Mouse (Mus musculus): ENCODE measurements around the gene Micu1.

The Micu1 gene

DNA sequence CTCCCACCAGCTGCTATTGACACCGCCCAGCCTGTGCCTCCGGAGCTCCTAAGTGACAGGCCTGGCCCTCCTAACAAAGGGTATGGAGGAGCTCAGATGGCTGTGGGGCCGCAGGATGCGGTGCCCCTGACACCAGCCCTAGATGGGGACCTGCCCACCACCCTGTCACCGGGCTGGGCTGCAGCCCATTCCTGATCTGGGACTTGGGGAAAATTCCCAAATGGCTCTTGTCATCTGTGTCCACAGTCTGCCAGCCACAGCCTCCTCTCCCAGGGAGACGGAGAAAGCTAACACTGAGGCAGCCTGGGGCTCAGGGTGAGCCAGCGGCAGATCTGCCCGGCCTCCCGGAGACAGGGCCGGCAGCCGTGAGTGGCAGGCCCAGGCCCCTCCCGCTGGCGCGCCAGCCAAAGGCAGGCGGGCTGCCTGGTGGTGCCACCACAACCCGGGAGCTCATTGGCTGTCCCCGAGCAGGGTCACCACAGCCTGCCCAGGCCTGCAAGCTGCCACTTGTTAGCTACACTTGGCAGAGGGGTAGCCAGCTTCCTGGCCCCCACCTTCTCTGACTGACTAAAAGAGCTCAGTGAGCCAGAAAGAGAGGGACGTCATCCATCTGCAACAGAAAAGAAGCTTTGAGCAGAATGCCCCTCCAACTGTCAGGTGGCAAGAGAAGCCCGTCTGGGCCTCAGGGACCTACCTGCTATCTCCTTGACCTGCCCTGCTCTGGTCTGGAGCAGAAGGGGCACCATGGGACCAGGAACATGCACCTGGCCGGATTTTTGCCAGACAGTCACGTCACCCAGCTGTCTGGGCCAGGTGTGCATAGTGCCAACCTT, 197.3 kb downstream of the Micu1 start:
- in situ Hi-C loops (cut with MboI, MseI) = loop anchor here (5.0 to 25.0 kb wide), 3 partner anchors 53 to 838 kb away; partner anchors contain the start of gene Ddit4

DNA sequence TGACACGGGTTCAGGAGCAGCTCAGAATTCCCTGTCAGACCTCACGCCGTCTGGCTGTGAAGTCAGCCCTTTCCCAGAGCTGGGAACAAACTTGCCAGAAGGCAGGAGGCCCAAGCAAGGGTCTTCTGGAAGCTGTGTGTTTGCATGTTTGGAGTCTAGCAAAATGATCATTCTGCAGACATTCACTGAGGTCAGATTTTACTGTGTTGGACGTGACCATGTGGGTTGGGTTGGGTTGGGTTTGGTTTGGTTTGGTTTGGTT, 197.8 kb downstream of the Micu1 start:
- in situ Hi-C loops (cut with MboI, MseI) = loop anchor here (5.0 to 25.0 kb wide), 3 partner anchors 52 to 837 kb away; partner anchors contain the start of gene Ddit4

DNA sequence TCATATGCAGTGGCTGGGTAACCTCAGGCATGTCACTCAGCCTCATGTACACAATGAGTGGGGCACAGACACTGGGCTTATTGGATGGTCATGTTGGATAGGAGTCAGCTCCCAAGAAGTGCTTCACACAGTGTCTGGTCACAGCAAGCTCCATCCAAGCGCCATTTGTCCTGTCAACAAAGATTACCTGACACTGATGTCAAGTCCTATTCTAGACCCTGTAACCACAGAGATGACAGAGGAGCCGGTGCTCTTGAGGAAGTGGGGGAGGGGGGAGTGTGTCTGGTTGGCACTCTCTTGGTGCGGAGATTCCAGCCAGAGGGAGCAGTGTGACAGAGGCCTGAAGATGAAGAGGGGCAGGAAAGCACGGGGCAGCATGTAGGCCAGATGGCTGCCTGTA, 198.7 kb downstream of the Micu1 start:
- in situ Hi-C loops (cut with MboI, MseI) = loop anchor here (5.0 to 25.0 kb wide), 3 partner anchors 51 to 836 kb away; partner anchors contain the start of gene Ddit4

DNA sequence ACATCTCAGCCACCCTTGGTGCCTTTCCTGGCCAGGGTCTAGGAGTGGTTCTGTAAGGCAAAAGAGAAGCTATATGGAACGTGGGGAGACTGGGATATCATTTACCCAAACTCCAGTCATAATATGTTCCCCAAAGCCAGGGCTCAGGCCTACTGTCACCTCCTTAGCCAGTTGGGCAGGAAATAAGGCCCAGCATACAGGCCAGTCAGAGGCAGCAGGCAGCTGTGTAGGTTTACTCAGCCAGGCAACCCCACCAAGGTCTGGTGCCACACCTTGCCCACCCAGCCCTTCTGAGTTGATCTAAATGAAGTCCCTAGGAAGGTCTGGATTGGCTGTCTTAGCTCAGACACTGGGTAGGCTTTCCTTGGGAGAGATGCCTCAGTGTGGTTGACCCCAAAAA, 199.2 kb downstream of the Micu1 start:
- in situ Hi-C loops (cut with MboI, MseI) = loop anchor here (5.0 to 25.0 kb wide), 3 partner anchors 51 to 836 kb away; partner anchors contain the start of gene Ddit4

DNA sequence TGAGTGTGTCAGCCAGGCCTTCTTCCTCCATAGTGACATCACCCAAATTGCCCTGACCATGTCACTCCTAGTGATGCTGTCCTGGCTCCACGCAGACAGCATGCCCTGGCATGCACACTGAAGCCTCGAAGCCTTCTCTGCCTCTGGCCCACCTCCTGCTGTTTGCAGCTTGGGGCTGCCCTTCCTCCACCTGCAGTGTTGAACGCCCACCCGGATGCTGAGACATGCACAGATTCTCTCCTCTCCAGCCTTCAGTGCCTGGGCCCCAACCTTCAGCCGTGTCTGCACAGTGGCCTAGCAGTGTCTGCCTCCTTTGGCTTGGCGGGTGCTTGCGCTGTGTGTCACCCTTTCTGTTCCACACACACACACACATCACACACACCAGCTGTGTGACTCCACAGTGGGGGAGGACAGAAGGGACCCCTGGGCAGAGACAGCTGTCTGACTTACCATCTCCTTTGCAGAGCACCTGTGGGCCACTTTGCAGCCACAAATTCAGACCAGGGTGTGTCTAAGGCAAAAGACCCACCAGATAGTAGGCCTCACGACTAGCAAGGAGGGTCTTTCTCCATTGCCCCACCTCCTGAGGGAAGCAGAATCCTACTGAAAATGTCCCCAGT, 199.8 kb downstream of the Micu1 start:
- in situ Hi-C loops (cut with MboI, MseI) = loop anchor here (5.0 to 25.0 kb wide), 3 partner anchors 50 to 835 kb away; partner anchors contain the start of gene Ddit4

DNA sequence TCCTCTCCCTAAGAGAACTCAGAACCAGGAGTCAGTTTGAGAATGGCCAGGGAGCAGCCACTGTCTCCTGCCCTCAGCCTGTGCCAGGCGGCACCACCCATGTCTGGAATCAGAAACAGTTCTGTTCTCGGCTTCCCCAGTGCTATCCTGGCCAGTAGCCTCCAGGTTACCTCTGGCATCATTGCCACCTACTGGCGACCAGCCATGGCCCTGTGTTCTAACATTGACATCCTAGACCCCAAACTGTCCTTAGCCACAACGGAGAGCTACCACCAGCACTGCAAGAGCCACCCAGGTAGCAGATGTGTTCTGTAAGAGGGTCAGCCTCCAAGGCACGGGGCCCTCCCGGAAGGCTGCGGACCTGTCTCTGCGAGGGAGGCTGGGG, 200.3 kb downstream of the Micu1 start:
- in situ Hi-C loops (cut with MboI, MseI) = loop anchor here (5.0 to 25.0 kb wide), 3 partner anchors 50 to 835 kb away; partner anchors contain the start of gene Ddit4

DNA sequence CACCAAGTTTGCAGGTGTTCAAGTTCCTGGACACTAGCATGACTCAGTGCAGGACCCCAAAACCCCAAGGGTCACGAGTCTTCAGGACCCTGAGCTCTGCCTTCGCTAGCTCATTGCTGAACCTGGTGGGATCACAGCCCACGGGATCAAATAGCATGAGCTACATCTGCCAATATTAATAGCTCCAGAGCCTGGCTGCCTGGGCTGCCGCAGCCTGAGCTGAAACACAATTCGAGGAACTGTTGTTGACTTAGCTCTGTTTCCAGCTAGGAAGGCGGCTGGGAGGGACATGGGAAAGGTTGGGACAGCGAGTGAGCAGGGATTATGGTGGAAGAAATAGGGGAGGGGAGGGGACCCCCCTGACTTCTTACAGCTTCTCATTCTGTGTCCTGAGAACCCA, 200.9 kb downstream of the Micu1 start:
- in situ Hi-C loops (cut with MboI, MseI) = loop anchor here (5.0 to 25.0 kb wide), 3 partner anchors 49 to 834 kb away; partner anchors contain the start of gene Ddit4

DNA sequence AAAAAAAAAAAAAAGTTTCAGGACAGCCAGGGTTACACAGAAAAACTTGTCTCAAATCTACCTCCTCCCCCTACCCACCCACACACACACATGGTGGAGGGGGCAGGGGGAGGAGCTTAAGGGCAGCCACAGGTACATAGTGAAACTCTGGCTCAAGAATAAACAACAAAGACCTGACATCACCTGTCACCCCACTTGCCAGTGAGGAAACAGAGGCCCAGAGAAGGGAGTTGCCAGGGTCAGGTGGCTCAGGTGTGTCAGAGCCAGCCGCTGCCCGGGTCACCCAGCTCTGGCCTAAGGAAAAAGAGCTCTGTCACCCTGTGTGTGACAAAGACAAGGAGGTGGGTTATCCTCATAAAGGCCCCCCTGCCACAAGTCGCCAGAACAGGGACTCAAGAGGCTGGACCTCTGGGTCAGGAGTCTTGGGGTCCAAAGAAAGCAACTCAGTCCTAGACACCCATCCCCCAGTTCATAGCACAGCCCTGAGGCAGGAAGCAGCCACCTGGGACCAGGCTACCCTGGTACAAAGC, 204.9 kb downstream of the Micu1 start:
- in situ Hi-C loops (cut with MboI, MseI) = loop anchor here (10.0 to 25.0 kb wide), 2 partner anchors 468 to 830 kb away; no protein-coding TSS in a partner anchor

DNA sequence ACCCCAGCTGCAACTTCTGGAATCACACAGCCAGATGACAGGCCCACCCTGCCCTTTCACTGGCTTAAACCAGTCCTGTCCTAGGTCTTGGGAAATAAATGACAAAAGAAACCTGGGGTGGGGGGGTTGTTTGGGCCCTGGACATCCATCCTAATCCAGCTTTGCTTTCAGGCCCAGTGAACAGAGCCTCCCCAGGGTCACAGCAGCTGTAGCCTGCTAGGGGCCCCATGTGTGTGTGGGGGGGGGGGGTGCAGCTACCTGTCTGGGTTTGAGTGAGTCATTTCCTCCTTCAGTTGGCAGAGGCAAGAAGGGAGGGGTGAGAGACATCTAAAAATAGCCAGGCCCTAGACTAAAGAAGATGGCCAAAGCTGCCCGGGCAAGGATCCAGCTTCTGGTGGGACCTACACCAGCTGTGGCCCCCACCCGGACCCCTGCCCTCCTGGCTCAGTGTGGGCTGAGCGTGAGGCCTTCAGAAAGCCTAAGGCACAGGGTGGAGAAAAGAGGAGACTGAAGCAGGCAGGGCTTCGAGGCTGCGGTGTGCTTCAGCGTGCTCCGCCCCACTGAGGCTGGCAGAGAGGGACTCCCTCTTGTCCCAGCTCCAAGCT, 205.5 kb downstream of the Micu1 start:
- in situ Hi-C loops (cut with MboI, MseI) = loop anchor here (10.0 to 25.0 kb wide), 2 partner anchors 467 to 830 kb away; no protein-coding TSS in a partner anchor

DNA sequence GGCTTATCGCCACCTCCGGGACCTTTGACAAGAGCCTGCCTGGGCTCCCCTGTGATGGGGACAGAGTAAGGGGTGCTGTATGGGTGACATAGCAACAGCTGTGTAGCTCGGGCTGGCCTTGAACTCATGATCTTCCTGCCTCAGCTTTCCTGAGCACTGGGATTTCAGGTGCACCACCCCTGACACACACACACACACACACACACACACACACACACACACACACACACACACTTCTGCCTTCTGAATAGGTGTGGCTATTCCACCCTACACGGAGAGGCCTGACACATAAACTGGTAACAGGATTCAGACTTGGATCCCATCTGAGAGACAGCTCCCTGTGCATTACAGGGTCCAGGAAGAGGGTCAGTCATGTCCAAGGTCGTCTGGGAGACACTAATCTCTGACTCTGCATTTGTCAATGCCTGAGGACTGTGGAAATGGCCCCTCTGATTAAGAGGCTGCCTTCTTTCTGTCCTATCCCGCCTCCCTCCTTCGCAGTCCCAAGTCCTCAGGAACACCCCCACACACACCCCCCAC, 206.6 kb downstream of the Micu1 start:
- in situ Hi-C loops (cut with MboI, MseI) = loop anchor here (10.0 to 25.0 kb wide), 2 partner anchors 466 to 828 kb away; no protein-coding TSS in a partner anchor

DNA sequence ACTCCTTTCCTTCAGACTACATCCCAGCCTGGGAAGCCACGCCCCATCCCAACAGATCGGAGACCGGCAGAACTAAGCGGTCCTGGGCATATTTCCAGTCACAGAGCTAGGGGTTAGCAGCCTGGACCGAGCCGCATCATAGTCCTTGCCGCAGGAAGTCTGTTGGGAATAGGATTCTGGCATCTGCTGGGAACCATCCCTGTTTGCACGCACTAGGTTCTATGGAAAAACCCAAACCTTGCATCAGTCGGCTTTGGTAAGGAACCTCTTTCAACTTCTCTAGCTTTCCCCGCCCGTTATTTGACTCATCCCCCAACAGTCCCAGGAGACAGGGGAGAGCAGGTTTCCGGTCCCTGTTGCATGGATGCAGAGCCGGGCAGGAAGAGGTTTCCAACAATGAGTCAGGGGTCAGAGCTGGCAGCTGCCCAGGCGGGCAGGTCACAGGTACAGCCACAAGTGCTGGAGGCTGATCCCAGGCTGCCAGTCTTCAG, 207.1 kb downstream of the Micu1 start:
- in situ Hi-C loops (cut with MboI, MseI) = loop anchor here (10.0 to 25.0 kb wide), 2 partner anchors 465 to 828 kb away; no protein-coding TSS in a partner anchor

DNA sequence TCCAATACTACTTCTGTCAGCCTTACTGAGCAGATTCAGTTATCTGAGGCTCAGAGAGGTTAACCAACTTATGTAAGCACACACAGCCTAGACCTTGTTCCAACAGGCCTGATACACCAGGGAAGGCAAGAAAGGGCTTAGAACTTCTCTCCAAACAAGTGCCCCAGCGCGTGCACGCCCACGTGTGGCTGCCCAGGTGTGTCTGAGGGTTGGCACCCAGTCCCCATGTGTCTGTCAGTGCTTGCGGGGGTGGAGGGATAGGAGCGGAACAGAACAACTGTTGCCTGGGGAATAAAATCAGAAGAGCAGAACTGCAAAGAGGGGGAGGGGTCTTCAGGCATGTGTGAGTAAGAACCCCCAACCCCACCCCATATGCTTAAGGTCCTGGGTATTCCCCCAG, 208.8 kb downstream of the Micu1 start:
- in situ Hi-C loops (cut with MboI, MseI) = loop anchor here (25.0 kb wide), 1 partner anchor 826 kb away; no protein-coding TSS in a partner anchor

DNA sequence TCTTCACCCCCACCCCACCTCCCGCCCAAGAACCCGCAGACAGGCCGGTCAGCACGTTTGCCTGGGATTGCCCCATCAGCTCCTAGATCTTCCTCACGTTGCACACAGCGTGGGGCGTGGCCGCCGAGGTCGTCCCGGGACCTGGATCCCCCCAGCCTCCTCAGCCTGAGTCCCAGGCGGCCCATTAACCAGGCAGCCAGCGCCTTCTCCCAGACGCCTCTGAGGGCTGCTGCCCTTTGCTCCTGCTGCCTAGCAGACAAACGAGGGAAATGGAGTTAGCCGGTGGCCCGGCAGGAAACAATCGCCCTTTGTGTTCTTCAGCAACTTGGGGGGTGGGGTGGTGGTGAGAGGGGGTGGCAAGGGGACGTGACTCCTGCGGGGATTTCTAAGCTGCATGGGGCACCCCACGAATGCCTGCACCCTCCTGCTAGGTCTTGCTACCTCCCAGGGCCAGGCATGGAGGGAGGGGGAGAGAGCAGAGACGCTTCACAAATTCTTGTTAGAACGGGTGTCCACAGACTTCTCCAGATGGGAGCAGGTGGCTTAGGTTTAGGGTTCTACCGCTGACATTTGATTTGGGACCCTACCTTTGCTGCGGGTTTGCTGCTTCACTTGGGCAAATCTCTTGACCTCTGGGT, 209.4 kb downstream of the Micu1 start:
- in situ Hi-C loops (cut with MboI, MseI) = loop anchor here (25.0 kb wide), 1 partner anchor 826 kb away; no protein-coding TSS in a partner anchor

Measured in regulatory T cell (primary cell).